Mouse (Mus musculus): ENCODE data around the gene Rabl2.

DNA sequence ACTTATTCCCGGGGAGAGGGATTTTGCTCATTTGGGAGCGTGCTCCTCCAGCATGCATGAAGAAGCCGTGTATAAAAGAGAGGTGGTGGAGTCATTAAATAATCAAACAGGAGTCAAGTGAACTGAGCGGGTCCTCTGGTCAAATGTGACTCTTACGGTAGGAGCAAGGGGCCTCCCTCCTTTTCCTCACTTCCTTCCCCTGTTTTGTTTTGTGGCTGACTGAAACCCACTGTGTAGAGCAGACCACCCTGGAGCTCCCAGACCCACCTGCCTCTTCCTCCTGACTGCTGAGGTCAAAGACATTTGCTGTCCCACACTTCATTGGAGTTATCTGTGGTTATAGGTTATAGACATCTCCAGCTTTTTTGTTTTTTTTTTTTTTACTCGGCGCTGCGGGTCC, 15.8 kb upstream of the Rabl2 start:
- no peak for TF ChIP-seq CTCF (IDR thresholded peaks at IDR 0.05; ENCODE audit: low read depth)
- TF ChIP-seq EP300 (IDR thresholded peaks at IDR 0.05; ENCODE audit: low read depth), result no peak

Measured in heart, postnatal 0 days (tissue).